In genomic region chr8:107104547-107104946, GRCm38 (mm10) we compare ENCODE assay signal across 9 mouse cellular contexts. TPM values are rescaled to one million over a fixed set of nuclear protein-coding genes. Genes with fewer than 3 reads are reported as not detected.
DNase-seq lines count a peak whose midpoint lies in the region; ATAC-seq lines count a peak whose summit lies in the region.
"Had no signal": no experiment of that assay in that cellular context is flagged by ENCODE, and none has a peak within 500 bp of the region (broad histone marks: within the 10 kb centered on the region; RNA-seq: fewer than 3 reads in every experiment).

No protein-coding gene starts in this region.

- no peaks in the 10 kb centered on the region for H3K27me3 ChIP-seq in heart, embryonic 11.5 days (ENCODE audit: control insufficient read depth, insufficient read depth, low read length)

- peak; percentile 87 for DNase-seq in heart, adult 11 months
- DNase-seq in Muller cell, postnatal 12 days (ENCODE audit: inconsistent ontology term) = peak; percentile 51
- DNase-seq in cerebellum, postnatal 10 days = peak; percentile 87 to 91
- peak; percentile 47 to 61 for DNase-seq in gastrocnemius, postnatal 36 days
- peak; percentile 56 to 62 for DNase-seq in layer of hippocampus, postnatal 14 days (ENCODE audit: low spot score in 2 of 2)
- DNase-seq in spleen, postnatal 36 days (ENCODE audit: low spot score in 2 of 2) = peak; percentile 38 to 48

- ATAC-seq in heart, embryonic 11.5 days (replicated peaks; ENCODE audit: insufficient number of reproducible peaks, low FRiP score, low TSS enrichment) = no peak
- ATAC-seq in megakaryocyte-erythroid progenitor cell, adult 5-6 weeks (replicated peaks; ENCODE audit: low FRiP score, low TSS enrichment, poor library complexity, severe bottlenecking) = peak; percentile 87

- intact Hi-C loops in gastrocnemius, postnatal 36 days (cut with DNase I) = loop anchor here (2.0 to 10.0 kb wide), 2 partner anchors 220 to 320 kb away; partner anchors contain the start of gene Nob1

- 7% methylated on average over 4 of the region's 4 CpGs for WGBS in heart, embryonic 11.5 days (ENCODE audit: insufficient replicate concordance)

- no peaks in the 10 kb centered on the region for H3K9me3 ChIP-seq in heart, embryonic 11.5 days (replicated peaks; ENCODE audit: control insufficient read depth, low read length)

- H3K4me1 ChIP-seq in heart, embryonic 11.5 days (ENCODE audit: control insufficient read depth, insufficient read depth, low read length) = no peaks in the 10 kb centered on the region

- no peaks in the 10 kb centered on the region for H3K36me3 ChIP-seq in heart, embryonic 11.5 days (ENCODE audit: control insufficient read depth, insufficient read depth, low read length)

- no peak overlapping the region for H3K4me2 ChIP-seq in heart, embryonic 11.5 days

- no peak overlapping the region for H3K4me3 ChIP-seq in heart, embryonic 11.5 days (ENCODE audit: low read depth, low read length)

- no peak overlapping the region for H3K27ac ChIP-seq in heart, embryonic 11.5 days (ENCODE audit: low read depth, low read length)

- H3K9ac ChIP-seq in heart, embryonic 11.5 days (ENCODE audit: low read depth, low read length) = no peak overlapping the region

RNA-seq across cellular contexts. Expression of gene Terf2, which starts 8.2 kb away (rescaled TPM):
- polyA plus RNA-seq in heart, embryonic 11.5 days (2014; fragmentation: Nextera tagmentation; extraction: Ambion mirVana) = 7.5 and 10.9 TPM in 2 replicates
- 10 to 100 TPM in 1 of 2 experiments, 1 to 10 TPM in 1; 8.6 to 11.4 TPM for total RNA-seq in gastrocnemius, postnatal 36 days (2021)
- 10 to 100 TPM; 33.9 to 37.1 TPM for total RNA-seq in layer of hippocampus, postnatal 14 days (2021)
- total RNA-seq in megakaryocyte-erythroid progenitor cell, adult 5-6 weeks (2014; fragmentation: Nextera tagmentation) = 48.8 and 52.7 TPM in 2 replicates
- 25.6 and 39.7 TPM in 2 replicates for total RNA-seq in megakaryocyte-erythroid progenitor cell, adult 5-6 weeks (2017)

RNA-seq across cellular contexts. Expression of gene Tmed6, which starts 39.1 kb away (rescaled TPM):
- polyA plus RNA-seq in heart, embryonic 11.5 days (2014; fragmentation: Nextera tagmentation; extraction: Ambion mirVana) = not detected in 2 replicates
- not detected for total RNA-seq in gastrocnemius, postnatal 36 days (2021)
- total RNA-seq in layer of hippocampus, postnatal 14 days (2021) = not detected
- not detected in 2 replicates for total RNA-seq in megakaryocyte-erythroid progenitor cell, adult 5-6 weeks (2014; fragmentation: Nextera tagmentation)
- not detected in 2 replicates for total RNA-seq in megakaryocyte-erythroid progenitor cell, adult 5-6 weeks (2017)
- total RNA-seq: left cerebral cortex, adult 8-10 months had no signal

RNA-seq across cellular contexts. Expression of gene Cyb5b, which starts 45.9 kb away (rescaled TPM):
- 87.0 and 93.6 TPM in 2 replicates for polyA plus RNA-seq in heart, embryonic 11.5 days (2014; fragmentation: Nextera tagmentation; extraction: Ambion mirVana)
- total RNA-seq in gastrocnemius, postnatal 36 days (2021) = 10 to 100 TPM; 29.6 to 30.8 TPM
- 10 to 100 TPM; 89.7 to 98.4 TPM for total RNA-seq in layer of hippocampus, postnatal 14 days (2021)
- total RNA-seq in megakaryocyte-erythroid progenitor cell, adult 5-6 weeks (2014; fragmentation: Nextera tagmentation) = 34.9 and 35.4 TPM in 2 replicates
- 39.3 and 46.4 TPM in 2 replicates for total RNA-seq in megakaryocyte-erythroid progenitor cell, adult 5-6 weeks (2017)

RNA-seq across cellular contexts. Expression of gene Nip7, which starts 47.9 kb away (rescaled TPM):
- 66.9 and 71.9 TPM in 2 replicates for polyA plus RNA-seq in heart, embryonic 11.5 days (2014; fragmentation: Nextera tagmentation; extraction: Ambion mirVana)
- total RNA-seq in gastrocnemius, postnatal 36 days (2021) = 10 to 100 TPM; 13.7 to 21.5 TPM
- 10 to 100 TPM; 46.1 to 49.3 TPM for total RNA-seq in layer of hippocampus, postnatal 14 days (2021)
- 47.4 and 67.6 TPM in 2 replicates for total RNA-seq in megakaryocyte-erythroid progenitor cell, adult 5-6 weeks (2014; fragmentation: Nextera tagmentation)
- total RNA-seq in megakaryocyte-erythroid progenitor cell, adult 5-6 weeks (2017) = 34.6 and 51.7 TPM in 2 replicates

RNA-seq across cellular contexts. Expression of gene Cog8, which starts 48.1 kb away (rescaled TPM):
- 31.5 and 31.9 TPM in 2 replicates for polyA plus RNA-seq in heart, embryonic 11.5 days (2014; fragmentation: Nextera tagmentation; extraction: Ambion mirVana)
- 10 to 100 TPM; 15.0 to 16.1 TPM for total RNA-seq in gastrocnemius, postnatal 36 days (2021)
- total RNA-seq in layer of hippocampus, postnatal 14 days (2021) = 10 to 100 TPM; 27.6 to 29.0 TPM
- 19.8 and 30.3 TPM in 2 replicates for total RNA-seq in megakaryocyte-erythroid progenitor cell, adult 5-6 weeks (2014; fragmentation: Nextera tagmentation)
- total RNA-seq in megakaryocyte-erythroid progenitor cell, adult 5-6 weeks (2017) = 22.3 and 25.9 TPM in 2 replicates
